Mouse (Mus musculus) thymus, adult 2 months (tissue): Measurements from ENCODE around the gene Dcst1.

Source experiments
- CTCF ChIP-seq: fragments of 200-500 bp; IDR thresholded peaks from 2 replicates; pipeline ENCODE4 v1.5.1; 2012; ENCODE audit warnings: mild to moderate bottlenecking, control low read depth, low read length, moderate library complexity, borderline replicate concordance; ENCODE audit not compliant: control insufficient read depth, poor library complexity, insufficient read depth; ENCODE audit errors: extremely low read depth
- POLR2A ChIP-seq: fragments of 200-500 bp; IDR thresholded peaks from 2 replicates; pipeline ENCODE4 v1.6.1; 2012; ENCODE audit warnings: mild to moderate bottlenecking, low read length, control low read depth, moderate library complexity; ENCODE audit not compliant: control insufficient read depth, poor library complexity, insufficient read depth; ENCODE audit errors: extremely low read depth

DNA sequence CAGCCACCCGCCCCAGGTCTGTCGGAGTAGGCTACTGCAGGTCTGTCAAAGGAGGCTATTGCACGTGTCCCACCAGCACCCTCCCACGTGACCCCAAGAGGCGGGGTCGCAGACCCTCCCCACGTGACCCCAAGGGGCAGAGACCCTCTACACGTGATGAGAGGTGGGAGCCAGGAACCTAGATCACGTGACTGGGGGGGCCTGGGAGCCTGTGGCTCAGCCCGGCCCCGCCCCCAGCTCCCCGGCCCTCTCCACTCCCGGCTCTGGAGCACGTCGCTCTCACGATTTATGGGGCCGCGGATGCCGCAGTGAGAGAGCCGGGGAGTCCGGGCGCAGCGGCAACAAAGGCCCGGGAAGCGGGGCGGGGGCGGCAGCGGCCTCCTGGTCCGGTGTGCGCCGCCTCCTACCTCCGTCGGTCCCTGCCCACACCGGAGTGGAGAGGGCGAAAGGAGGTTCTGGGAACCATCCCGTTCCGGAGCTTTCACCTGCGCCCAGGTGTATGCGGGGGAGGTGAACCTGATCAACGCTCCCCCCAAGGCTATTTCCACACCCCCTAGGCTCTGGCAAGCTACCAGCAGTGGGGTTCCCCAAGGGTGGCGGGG lies 44.4 kb downstream of the Dcst1 start:
- TF ChIP-seq CTCF (no peak), POLR2A (no peak)
